Mouse (Mus musculus) intestine, postnatal 0 days (tissue): ENCODE data around the gene Uts2b. TPM values are rescaled to one million over a fixed set of nuclear protein-coding genes. Genes with fewer than 3 reads are reported as not detected.
"Not testable (repeated sequence)": the region's sequence is repeated elsewhere in the genome, so short reads cannot be mapped to it uniquely, and the experiment has no call there.

ENCODE experiments used
- ATAC-seq: fragments of 200-750 bp; cut with Nextera tagmentation; 2 replicates; pipeline ENCODE4 v1.8.0; 2017; ENCODE audit warnings: mild to moderate bottlenecking, moderate TSS enrichment, moderate library complexity
- H3K27ac ChIP-seq: fragments of 300-500 bp; sonication (generic); 2 replicates; pipeline ENCODE4 v1.5.1; 2014; ENCODE audit warnings: mild to moderate bottlenecking, low read depth, low read length, moderate library complexity
- H3K27me3 ChIP-seq: fragments of 300-500 bp; sonication (generic); replicated peaks from 2 replicates; pipeline ENCODE4 v1.6.1; 2014; ENCODE audit warnings: low read length, mixed read lengths; ENCODE audit not compliant: control insufficient read depth, insufficient read depth
- H3K36me3 ChIP-seq: fragments of 300-500 bp; sonication (generic); 2 replicates; pipeline ENCODE4 v1.6.1; 2014; ENCODE audit warnings: mild to moderate bottlenecking, moderate library complexity; ENCODE audit not compliant: control insufficient read depth, insufficient read depth
- H3K4me1 ChIP-seq: fragments of 300-500 bp; sonication (generic); replicated peaks from 2 replicates; pipeline ENCODE4 v1.6.1; 2014; ENCODE audit warnings: antibody characterized with exemption, low read length, mixed read lengths; ENCODE audit not compliant: control insufficient read depth, insufficient read depth
- H3K4me2 ChIP-seq: fragments of 300-500 bp; sonication (generic); replicated peaks from 2 replicates; pipeline ENCODE4 v1.6.1; 2014; ENCODE audit warnings: low read depth, mild to moderate bottlenecking, moderate library complexity
- H3K4me3 ChIP-seq: fragments of 300-500 bp; sonication (generic); 2 replicates; pipeline ENCODE4 v1.5.1; 2014; ENCODE audit warnings: low read depth, low read length
- H3K9ac ChIP-seq: fragments of 300-500 bp; sonication (generic); 2 replicates; pipeline ENCODE4 v1.6.1; 2014; ENCODE audit warnings: mild to moderate bottlenecking, low read depth, low read length
- H3K9me3 ChIP-seq: fragments of 300-500 bp; sonication (generic); 2 replicates; pipeline ENCODE4 v1.6.1; 2016; ENCODE audit warnings: mixed run types; ENCODE audit not compliant: control insufficient read depth
- CTCF ChIP-seq: sonication (generic); IDR thresholded peaks from 2 replicates; pipeline ENCODE4 v1.5.1; 2016; ENCODE audit warnings: low read depth, mild to moderate bottlenecking, control low read depth, antibody characterized with exemption, moderate library complexity
- WGBS: fragments of 180-500 bp; shearing (Covaris S2); extraction: QIAGEN DNeasy Blood & Tissue Kit; methylation state at CpG from one replicate; pipeline ENCODE4 v1.1.7; 2014; 5-methylcytosine and 5-hydroxymethylcytosine counted together
- polyA plus RNA-seq: library from polyadenylated mRNA; unstranded; fragments of >200 nt; fragmentation: Nextera tagmentation; extraction: Ambion mirVana; gene quantifications from 2 replicates; pipeline ENCODE4 v1.2.1, GENCODE M21; 2015

The Uts2b gene
- polyA plus RNA-seq, 1 experiment from 2014 or later: 0.14 TPM

DNA sequence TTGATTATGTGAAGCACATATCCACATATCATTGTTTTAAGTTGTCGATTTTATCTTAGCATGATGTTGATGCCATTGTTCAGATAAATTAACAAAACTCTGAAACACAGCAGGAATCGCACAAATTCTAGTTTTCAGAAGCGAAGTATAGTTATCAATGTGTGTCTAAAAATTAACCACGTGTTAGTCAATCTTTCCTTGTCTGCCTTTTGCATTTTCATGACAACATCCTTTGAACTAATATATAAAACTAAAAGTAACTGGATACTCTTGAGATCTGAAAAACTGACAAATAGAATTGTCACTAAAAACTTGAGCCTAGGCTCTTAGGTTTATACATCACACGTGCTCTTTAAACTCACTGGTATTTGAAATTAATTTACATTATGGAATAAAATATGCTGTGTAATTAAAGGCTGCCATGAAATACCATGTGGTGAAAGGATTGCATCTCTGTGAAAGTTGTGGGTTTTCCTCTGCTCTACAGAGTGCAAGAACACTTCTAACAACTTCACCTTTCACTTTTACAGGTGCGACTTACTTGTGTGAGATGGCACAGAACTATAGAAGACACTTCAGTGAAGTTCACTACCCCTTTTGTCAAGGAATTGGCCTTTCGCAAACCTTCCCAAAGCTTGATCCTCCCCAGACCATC lies 20.0 kb downstream of the Uts2b start:
- Histone ChIP-seq H3K4me1 (no peaks in the 10 kb centered on the region), H3K9ac (no peak overlapping the region), H3K4me2 (no peak overlapping the region), H3K27ac (no peak overlapping the region), H3K9me3 (no peaks in the 10 kb centered on the region), H3K4me3 (no peak overlapping the region), H3K27me3 (no peaks in the 10 kb centered on the region), H3K36me3 (no peaks in the 10 kb centered on the region)
- WGBS: 88% methylated on average over 7 of the region's 7 CpGs
- no peak for TF ChIP-seq CTCF
- ATAC-seq: no peak

DNA sequence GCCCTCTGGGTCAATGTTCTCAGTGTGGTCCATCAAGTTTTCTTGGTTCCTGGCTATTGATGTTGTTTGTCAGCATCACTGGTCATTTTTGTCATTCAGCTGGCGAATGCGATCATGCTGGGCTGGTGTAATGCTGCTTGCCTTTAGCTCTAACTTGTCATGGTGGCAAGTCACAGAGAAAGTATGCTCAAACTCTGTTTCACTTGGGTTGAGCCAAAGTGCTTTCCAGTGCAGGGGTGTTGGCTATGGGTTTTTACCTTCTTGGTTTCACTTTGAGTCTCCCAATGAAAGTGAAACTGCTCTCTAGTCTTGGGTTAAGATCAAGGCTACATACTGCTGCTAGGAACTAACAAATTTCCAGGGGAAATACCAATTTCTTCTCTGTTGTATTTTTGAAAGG lies 20.8 kb downstream of the Uts2b start:
- H3K9ac ChIP-seq: no peak overlapping the region
- WGBS: 92% methylated on average over 2 of the region's 2 CpGs
- TF ChIP-seq CTCF: no peak
- no peak overlapping the region for H3K4me2 ChIP-seq
- no peaks in the 10 kb centered on the region for H3K9me3 ChIP-seq
- H3K27me3 ChIP-seq: no peaks in the 10 kb centered on the region
- H3K4me3 ChIP-seq: no peak overlapping the region
- ATAC-seq: no peak
- H3K4me1 ChIP-seq: no peaks in the 10 kb centered on the region
- no peak overlapping the region for H3K27ac ChIP-seq
- no peaks in the 10 kb centered on the region for H3K36me3 ChIP-seq

DNA sequence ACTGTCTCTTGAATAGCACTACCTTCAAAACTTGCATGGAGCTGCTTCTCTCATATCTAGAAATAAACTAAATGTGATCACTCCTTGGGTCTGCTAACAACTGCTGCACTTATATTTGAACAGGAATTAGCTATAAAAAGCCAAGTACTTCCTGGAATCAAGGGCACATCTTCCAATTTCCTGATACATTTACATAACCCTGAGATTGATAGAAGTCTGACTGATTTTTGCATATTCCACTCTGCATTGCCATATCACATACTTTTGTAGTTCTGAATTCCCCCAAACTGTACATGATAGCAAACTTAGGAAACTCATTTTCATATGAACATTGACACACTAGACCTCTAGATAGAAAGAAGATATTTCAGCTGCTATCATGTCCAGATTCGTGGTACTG lies 21.7 kb downstream of the Uts2b start:
- no peak for TF ChIP-seq CTCF
- WGBS: 74% methylated on average over 1 of the region's 1 CpGs
- no peaks in the 10 kb centered on the region for H3K27me3 ChIP-seq
- H3K9me3 ChIP-seq: no peaks in the 10 kb centered on the region
- H3K9ac ChIP-seq: no peak overlapping the region
- H3K36me3 ChIP-seq: no peaks in the 10 kb centered on the region
- H3K4me3 ChIP-seq: no peak overlapping the region
- H3K4me1 ChIP-seq: no peaks in the 10 kb centered on the region
- H3K27ac ChIP-seq: no peak overlapping the region
- no peak overlapping the region for H3K4me2 ChIP-seq
- ATAC-seq: no peak

- TF ChIP-seq CTCF: no peak
- H3K27me3 ChIP-seq: no peaks in the 10 kb centered on the region
- no peak overlapping the region for H3K4me3 ChIP-seq
- H3K9ac ChIP-seq: no peak overlapping the region
- H3K4me2 ChIP-seq: no peak overlapping the region
- no peak for ATAC-seq
- H3K27ac ChIP-seq: no peak overlapping the region
- no peaks in the 10 kb centered on the region for H3K9me3 ChIP-seq
- H3K36me3 ChIP-seq: no peaks in the 10 kb centered on the region
- H3K4me1 ChIP-seq: no peaks in the 10 kb centered on the region
- 79% methylated on average over 3 of the region's 3 CpGs for WGBS
Observed at GRCm38 (mm10) chr16:27347521-27347920, 22.5 kb downstream of the Uts2b start.

DNA sequence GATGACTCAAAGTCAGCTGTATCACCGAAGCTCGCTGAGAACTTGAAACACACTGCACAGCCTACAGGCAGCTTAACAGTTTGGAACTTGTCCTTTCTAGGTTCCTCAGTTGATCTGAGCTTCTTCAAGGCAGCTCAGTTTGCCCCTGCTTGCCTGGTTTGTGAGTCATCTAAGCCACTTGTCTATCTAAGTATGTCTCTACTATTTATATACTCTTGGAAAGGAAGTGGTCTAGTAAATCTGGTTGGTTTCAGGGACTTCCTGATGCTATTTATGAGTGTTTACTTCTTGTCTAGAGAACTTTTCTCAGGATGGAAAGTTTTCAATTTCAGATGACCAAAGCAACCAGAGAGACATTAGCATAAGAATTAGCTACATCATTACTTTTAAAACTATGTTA lies 43.6 kb downstream of the Uts2b start:
- TF ChIP-seq CTCF: no peak
- no peak for ATAC-seq
- no peak overlapping the region for H3K9ac ChIP-seq
- no peak overlapping the region for H3K4me3 ChIP-seq
- 96% methylated on average over 2 of the region's 2 CpGs for WGBS
- H3K4me2 ChIP-seq: no peak overlapping the region
- no peak overlapping the region for H3K27ac ChIP-seq
- H3K27me3 ChIP-seq: no peaks in the 10 kb centered on the region
- H3K36me3 ChIP-seq: no peaks in the 10 kb centered on the region
- no peaks in the 10 kb centered on the region for H3K9me3 ChIP-seq
- no peaks in the 10 kb centered on the region for H3K4me1 ChIP-seq

DNA sequence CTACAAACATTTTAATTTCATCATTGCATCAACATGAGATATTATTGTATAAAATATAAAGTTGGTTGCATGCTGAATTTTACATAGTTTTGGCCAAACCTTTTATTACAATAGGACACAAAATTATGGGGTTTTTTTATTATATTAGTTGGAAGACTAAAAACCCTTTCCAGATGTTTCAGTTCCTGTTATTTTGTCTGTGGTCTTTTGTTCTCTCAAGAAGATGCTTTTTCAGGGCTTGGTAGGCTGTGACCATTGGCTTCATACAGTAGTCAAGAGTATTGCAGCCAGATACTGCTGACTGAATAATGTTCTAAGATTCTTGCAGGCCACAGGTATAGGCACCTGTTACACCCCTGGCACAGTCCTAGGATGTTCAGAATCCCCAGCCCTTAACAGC lies 48.0 kb downstream of the Uts2b start:
- H3K27ac ChIP-seq: no peak overlapping the region
- H3K9ac ChIP-seq: no peak overlapping the region
- no peaks in the 10 kb centered on the region for H3K9me3 ChIP-seq
- no peaks in the 10 kb centered on the region for H3K27me3 ChIP-seq
- H3K4me1 ChIP-seq: no peaks in the 10 kb centered on the region
- H3K4me3 ChIP-seq: no peak overlapping the region
- no peak for TF ChIP-seq CTCF
- no peak for ATAC-seq
- no peaks in the 10 kb centered on the region for H3K36me3 ChIP-seq
- H3K4me2 ChIP-seq: no peak overlapping the region

DNA sequence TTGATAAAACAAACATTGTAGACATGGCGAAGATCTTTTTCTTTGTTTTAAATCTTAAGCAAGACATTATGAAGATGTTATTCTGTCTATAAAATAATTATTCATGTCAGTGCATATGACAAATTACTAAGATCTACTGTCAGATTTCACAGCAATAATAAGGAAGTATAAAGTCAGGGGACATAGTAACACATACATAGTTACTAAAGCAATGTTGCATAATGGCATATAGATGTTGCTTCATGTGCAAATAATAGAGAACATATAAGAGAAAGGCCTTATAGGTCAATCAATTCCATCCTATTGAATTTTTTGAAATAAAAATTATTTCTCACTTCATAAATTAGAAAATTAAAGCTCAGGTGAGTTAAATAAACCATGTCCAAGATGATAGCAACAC lies 50.9 kb downstream of the Uts2b start:
- Histone ChIP-seq H3K4me3 (no peak overlapping the region), H3K36me3 (no peaks in the 10 kb centered on the region), H3K4me2 (no peak overlapping the region), H3K4me1 (no peaks in the 10 kb centered on the region), H3K27me3 (no peaks in the 10 kb centered on the region), H3K9me3 (no peaks in the 10 kb centered on the region), H3K27ac (no peak overlapping the region), H3K9ac (no peak overlapping the region)
- TF ChIP-seq CTCF: no peak
- no peak for ATAC-seq
- 75% methylated on average over 1 of the region's 1 CpGs for WGBS

GRCm38 (mm10) chr16:27307189-27307588 lies 62.9 kb downstream of the Uts2b start, which contains the start of gene Ostn:
Ostn (plus strand) TSS chr16:27307489.
- H3K4me3 ChIP-seq, H3K9ac ChIP-seq, H3K9me3 ChIP-seq, H3K27ac ChIP-seq, H3K4me2 ChIP-seq, H3K27me3 ChIP-seq, ATAC-seq, H3K4me1 ChIP-seq, H3K36me3 ChIP-seq: not testable (repeated sequence)
- WGBS: 58% methylated on average over 4 of the region's 4 CpGs
